Mouse (Mus musculus): ENCODE data around the gene Rab6b. TPM values are rescaled to one million over a fixed set of nuclear protein-coding genes. Genes with fewer than 3 reads are reported as not detected.

Gene Rab6b
- polyA plus RNA-seq, 1 experiment: 1.7 TPM

- no peaks in the 10 kb centered on the region for H3K79me2 ChIP-seq (ENCODE audit: control insufficient read depth, insufficient read depth)
- no peak for TF ChIP-seq FOSL1 (IDR thresholded peaks at IDR 0.05; ENCODE audit: insufficient read depth, low read length, poor library complexity, severe bottlenecking)
- no peak for TF ChIP-seq MYOD1 (IDR thresholded peaks at IDR 0.05; ENCODE audit: control insufficient read depth, insufficient read length, low read depth)
- TF ChIP-seq USF1 (IDR thresholded peaks at IDR 0.05; ENCODE audit: low read depth): no peak
- TF ChIP-seq CEBPB (IDR thresholded peaks at IDR 0.05; ENCODE audit: low read depth): no peak
- TF ChIP-seq MYOG (IDR thresholded peaks at IDR 0.05; ENCODE audit: control insufficient read depth, extremely low read depth, insufficient read length): no peak
- no peak for TF ChIP-seq CTCF (IDR thresholded peaks at IDR 0.05; ENCODE audit: control insufficient read depth, insufficient read depth, insufficient read length)
- TF ChIP-seq MAX (IDR thresholded peaks at IDR 0.05): no peak
- H3ac ChIP-seq (ENCODE audit: control insufficient read depth, insufficient read length, low read depth): no peak overlapping the region
Observed at GRCm38 (mm10) chr9:103071541-103072203, 39.9 kb upstream of the Rab6b start.

GRCm38 (mm10) chr9:103072204-103072599, 39.4 kb upstream of the Rab6b start:
- Histone ChIP-seq H3K27me3 (ENCODE audit: control insufficient read depth, insufficient read depth, insufficient read length) (no peaks in the 10 kb centered on the region), H3K36me3 (ENCODE audit: control insufficient read depth, insufficient read depth) (no peaks in the 10 kb centered on the region), H3ac (ENCODE audit: control insufficient read depth, insufficient read length, low read depth) (no peak overlapping the region), H3K79me3 (ENCODE audit: low read depth) (no peaks in the 10 kb centered on the region), H3K79me2 (ENCODE audit: control insufficient read depth, insufficient read depth) (no peaks in the 10 kb centered on the region), H3K4me3 (ENCODE audit: insufficient read depth, poor library complexity, severe bottlenecking) (no peak overlapping the region)
- TF ChIP-seq CTCF (IDR thresholded peaks at IDR 0.05; ENCODE audit: control insufficient read depth, insufficient read depth, insufficient read length) (no peak), CEBPB (IDR thresholded peaks at IDR 0.05; ENCODE audit: low read depth) (no peak), MAX (IDR thresholded peaks at IDR 0.05) (no peak), MYOG (IDR thresholded peaks at IDR 0.05; ENCODE audit: control insufficient read depth, extremely low read depth, insufficient read length) (no peak), MYOD1 (IDR thresholded peaks at IDR 0.05; ENCODE audit: control insufficient read depth, insufficient read length, low read depth) (no peak), FOSL1 (IDR thresholded peaks at IDR 0.05; ENCODE audit: insufficient read depth, low read length, poor library complexity, severe bottlenecking) (no peak), USF1 (IDR thresholded peaks at IDR 0.05; ENCODE audit: low read depth) (no peak)

More at GRCm38 (mm10) chr9:103071541-103072203, 39.9 kb upstream of the Rab6b start:
- Histone ChIP-seq H3K27me3 (ENCODE audit: control insufficient read depth, insufficient read depth, insufficient read length) (no peaks in the 10 kb centered on the region), H3K36me3 (ENCODE audit: control insufficient read depth, insufficient read depth) (no peaks in the 10 kb centered on the region), H3K79me3 (ENCODE audit: low read depth) (no peaks in the 10 kb centered on the region), H3K4me3 (ENCODE audit: insufficient read depth, poor library complexity, severe bottlenecking) (no peak overlapping the region)

DNA sequence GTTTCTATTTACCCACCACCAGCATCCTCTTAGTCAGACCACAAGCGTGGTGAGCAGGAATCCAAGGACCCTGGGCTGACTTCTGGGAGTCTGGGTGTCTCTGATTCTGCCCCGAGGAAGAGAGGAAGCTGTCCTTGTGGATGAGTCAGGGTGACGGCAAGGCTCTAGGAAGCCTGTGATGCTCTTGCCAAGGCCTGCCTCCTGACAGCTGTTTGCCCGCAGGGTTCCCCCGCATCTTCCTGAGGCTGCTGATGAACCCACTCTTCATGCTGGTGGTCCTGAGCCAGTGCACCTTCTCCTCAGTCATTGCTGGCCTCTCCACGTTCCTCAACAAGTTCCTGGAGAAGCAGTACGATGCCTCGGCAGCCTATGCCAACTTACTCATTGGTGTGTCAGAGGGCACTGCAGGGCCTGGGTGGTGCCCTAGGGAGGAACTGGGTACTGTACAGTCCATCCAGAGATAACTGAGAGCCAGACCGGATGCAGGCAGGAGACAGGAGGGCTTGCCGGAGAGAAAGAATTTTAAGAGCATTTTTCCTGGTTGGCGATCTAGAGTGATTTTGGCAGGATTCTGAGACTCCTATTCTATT, 38.6 kb upstream of the Rab6b start:
- peak; percentile 90 for TF ChIP-seq MYOD1 (IDR thresholded peaks at IDR 0.05; ENCODE audit: control insufficient read depth, insufficient read length, low read depth)
- peak; percentile 26 for TF ChIP-seq MAX (IDR thresholded peaks at IDR 0.05)
- TF ChIP-seq CEBPB (IDR thresholded peaks at IDR 0.05; ENCODE audit: low read depth): no peak
- no peaks in the 10 kb centered on the region for H3K79me3 ChIP-seq (ENCODE audit: low read depth)
- H3K79me2 ChIP-seq (ENCODE audit: control insufficient read depth, insufficient read depth): no peaks in the 10 kb centered on the region
- no peaks in the 10 kb centered on the region for H3K36me3 ChIP-seq (ENCODE audit: control insufficient read depth, insufficient read depth)
- no peaks in the 10 kb centered on the region for H3K27me3 ChIP-seq (ENCODE audit: control insufficient read depth, insufficient read depth, insufficient read length)
- no peak overlapping the region for H3ac ChIP-seq (ENCODE audit: control insufficient read depth, insufficient read length, low read depth)
- H3K4me3 ChIP-seq (ENCODE audit: insufficient read depth, poor library complexity, severe bottlenecking): no peak overlapping the region

- Histone ChIP-seq H3K27me3 (ENCODE audit: control insufficient read depth, insufficient read depth, insufficient read length) (no peaks in the 10 kb centered on the region), H3K4me3 (ENCODE audit: insufficient read depth, poor library complexity, severe bottlenecking) (no peak overlapping the region), H3ac (ENCODE audit: control insufficient read depth, insufficient read length, low read depth) (no peak overlapping the region), H3K36me3 (ENCODE audit: control insufficient read depth, insufficient read depth) (no peaks in the 10 kb centered on the region), H3K79me3 (ENCODE audit: low read depth) (no peaks in the 10 kb centered on the region), H3K79me2 (ENCODE audit: control insufficient read depth, insufficient read depth) (no peaks in the 10 kb centered on the region)
- TF ChIP-seq MYOD1 (IDR thresholded peaks at IDR 0.05; ENCODE audit: control insufficient read depth, insufficient read length, low read depth) (no peak), CEBPB (IDR thresholded peaks at IDR 0.05; ENCODE audit: low read depth) (no peak), CTCF (IDR thresholded peaks at IDR 0.05; ENCODE audit: control insufficient read depth, insufficient read depth, insufficient read length) (no peak), USF1 (IDR thresholded peaks at IDR 0.05; ENCODE audit: low read depth) (no peak)
Observed at GRCm38 (mm10) chr9:103076836-103077531, 34.6 kb upstream of the Rab6b start.

- no peaks in the 10 kb centered on the region for H3K36me3 ChIP-seq (ENCODE audit: control insufficient read depth, insufficient read depth)
- H3K27me3 ChIP-seq (ENCODE audit: control insufficient read depth, insufficient read depth, insufficient read length): no peaks in the 10 kb centered on the region
- no peaks in the 10 kb centered on the region for H3K79me3 ChIP-seq (ENCODE audit: low read depth)
- H3K4me3 ChIP-seq (ENCODE audit: insufficient read depth, poor library complexity, severe bottlenecking): no peak overlapping the region
- no peak overlapping the region for H3ac ChIP-seq (ENCODE audit: control insufficient read depth, insufficient read length, low read depth)
- no peaks in the 10 kb centered on the region for H3K79me2 ChIP-seq (ENCODE audit: control insufficient read depth, insufficient read depth)
- no peak for TF ChIP-seq CEBPB (IDR thresholded peaks at IDR 0.05; ENCODE audit: low read depth)
- TF ChIP-seq USF1 (IDR thresholded peaks at IDR 0.05; ENCODE audit: low read depth): no peak
- peak; percentile 76 for TF ChIP-seq FOSL1 (IDR thresholded peaks at IDR 0.05; ENCODE audit: insufficient read depth, low read length, poor library complexity, severe bottlenecking)
- no peak for TF ChIP-seq MYOD1 (IDR thresholded peaks at IDR 0.05; ENCODE audit: control insufficient read depth, insufficient read length, low read depth)
Observed at GRCm38 (mm10) chr9:103078194-103078691, 33.3 kb upstream of the Rab6b start.

Data from C2C12 (cell line).